8 mouse cellular contexts compared by ENCODE assay signal in the genomic region with DNA sequence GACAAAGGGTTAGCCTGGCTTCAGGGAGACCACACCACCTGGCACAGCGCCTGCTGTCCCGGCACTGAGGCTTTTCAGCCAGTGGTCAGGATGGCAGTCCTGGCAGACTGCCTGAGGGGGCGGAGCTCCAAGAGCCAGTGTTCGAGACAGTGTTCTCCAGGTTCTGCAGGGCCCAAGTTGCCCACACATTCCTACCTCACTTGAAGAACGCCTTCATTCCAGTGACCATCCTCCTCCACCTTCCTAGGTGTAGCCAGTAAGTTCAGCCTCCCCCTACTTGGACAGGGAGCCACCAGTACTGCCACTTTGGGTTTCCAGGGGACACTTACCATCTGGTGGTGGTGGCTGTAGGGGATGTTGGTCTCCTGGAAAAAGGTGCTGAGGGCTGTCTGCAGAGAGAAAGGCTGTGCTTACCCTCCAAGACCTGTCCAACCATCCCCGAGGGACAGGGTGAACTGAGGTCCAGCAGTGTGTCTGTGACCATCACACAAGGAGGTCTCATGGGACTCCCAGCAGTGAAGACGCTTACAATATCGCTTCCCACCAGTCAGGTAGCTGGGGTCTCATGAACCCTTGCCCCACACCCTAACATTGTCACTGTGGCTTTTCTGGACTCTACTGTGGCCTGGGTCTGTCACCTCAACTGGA. TPM values are rescaled to one million over a fixed set of nuclear protein-coding genes. Genes with fewer than 3 reads are reported as not detected.
DNase-seq lines count a peak whose midpoint lies in the region; ATAC-seq lines count a peak whose summit lies in the region.

No protein-coding gene starts in this region.

- no peak overlapping the region for H3K4me2 ChIP-seq in kidney, embryonic 16.5 days (replicated peaks; ENCODE audit: low read depth, low read length)
- peak overlapping the region; percentile 46 for H3K4me2 ChIP-seq in liver, embryonic 13.5 days

- H3K9ac ChIP-seq in kidney, embryonic 16.5 days (replicated peaks; ENCODE audit: low read length), result no peak overlapping the region
- peak overlapping the region; percentile 43 for H3K9ac ChIP-seq in liver, embryonic 13.5 days

- H3K36me3 ChIP-seq in kidney, embryonic 16.5 days (ENCODE audit: insufficient read depth, low read length), result peaks cover 32% of the 10 kb centered on the region
- peaks cover 25% of the 10 kb centered on the region; the same call in 1 of the 2 replicates for H3K36me3 ChIP-seq in liver, embryonic 13.5 days

- H3K4me1 ChIP-seq in kidney, embryonic 16.5 days (ENCODE audit: insufficient read depth, low read length), result peaks cover 30% of the 10 kb centered on the region
- H3K4me1 ChIP-seq in liver, embryonic 13.5 days (replicated peaks), result peaks cover 69% of the 10 kb centered on the region

- H3K4me3 ChIP-seq in kidney, embryonic 16.5 days (ENCODE audit: low read length), result no peak overlapping the region
- H3K4me3 ChIP-seq in liver, embryonic 13.5 days (replicated peaks), result peak overlapping the region; percentile 12

- WGBS in kidney, embryonic 16.5 days, result 74% methylated on average over 8 of the region's 8 CpGs
- WGBS in liver, embryonic 13.5 days (ENCODE audit: insufficient replicate concordance), result 68% methylated on average over 8 of the region's 8 CpGs

- H3K27me3 ChIP-seq in kidney, embryonic 16.5 days (ENCODE audit: insufficient read depth, low read length), result no peaks in the 10 kb centered on the region
- no peaks in the 10 kb centered on the region for H3K27me3 ChIP-seq in liver, embryonic 13.5 days

- peak overlapping the region; percentile 44 for H3K27ac ChIP-seq in kidney, embryonic 16.5 days (ENCODE audit: low read length)
- H3K27ac ChIP-seq in liver, embryonic 13.5 days, result peak overlapping the region; percentile 50

- peak; percentile 55 for DNase-seq in cerebellum, adult 11 months
- DNase-seq in retina, postnatal 1 day, result peak; percentile 70
- no peak for DNase-seq in retina, embryonic 14.5 days (ENCODE audit: low spot score)
- DNase-seq in liver, embryonic 13.5 days, result no peak
- peak; percentile 68 for DNase-seq in right cerebral cortex, postnatal 14 days
- no peak for DNase-seq in T-cell, adult 2 months (ENCODE audit: low spot score)

- H3K9me3 ChIP-seq in kidney, embryonic 16.5 days (ENCODE audit: low read length), result no peaks in the 10 kb centered on the region
- no peaks in the 10 kb centered on the region for H3K9me3 ChIP-seq in liver, embryonic 13.5 days (replicated peaks)

- ATAC-seq in cerebellum, adult (ENCODE audit: insufficient number of reproducible peaks, low FRiP score, low TSS enrichment), result no peak
- no peak for ATAC-seq in kidney, embryonic 16.5 days (ENCODE audit: low FRiP score, low TSS enrichment)
- no peak for ATAC-seq in liver, embryonic 13.5 days (ENCODE audit: low read depth)

RNA-seq across cellular contexts. Expression of gene Ubald1, which starts 4.0 kb away (rescaled TPM):
- 36.2 and 40.4 TPM in 2 replicates for polyA plus RNA-seq in kidney, embryonic 16.5 days (2015; fragmentation: Nextera tagmentation; extraction: Ambion mirVana)
- polyA plus RNA-seq in liver, embryonic 13.5 days (2015; fragmentation: Nextera tagmentation; extraction: Ambion mirVana), result 12.3 and 13.3 TPM in 2 replicates

RNA-seq across cellular contexts. Expression of gene Mgrn1, which starts 9.9 kb away (rescaled TPM):
- polyA plus RNA-seq in kidney, embryonic 16.5 days (2015; fragmentation: Nextera tagmentation; extraction: Ambion mirVana), result 113 and 117 TPM in 2 replicates
- 22.6 and 24.5 TPM in 2 replicates for polyA plus RNA-seq in liver, embryonic 13.5 days (2015; fragmentation: Nextera tagmentation; extraction: Ambion mirVana)

RNA-seq across cellular contexts. Expression of gene 4930562C15Rik, which starts 40.9 kb away (rescaled TPM):
- 0.30 and 0.85 TPM in 2 replicates for polyA plus RNA-seq in kidney, embryonic 16.5 days (2015; fragmentation: Nextera tagmentation; extraction: Ambion mirVana)
- polyA plus RNA-seq in liver, embryonic 13.5 days (2015; fragmentation: Nextera tagmentation; extraction: Ambion mirVana), result not detected in 2 replicates

Comparison
In these comparisons a context has a peak if more than half of its experiments do, and no peak if none do; other contexts are left out.
1. DNase-seq: peak in cerebellum, adult 11 months (single experiment), retina, postnatal 1 day (single experiment) and right cerebral cortex, postnatal 14 days (single experiment); none in retina, embryonic 14.5 days (single experiment), liver, embryonic 13.5 days (single experiment) and T-cell, adult 2 months (single experiment).